Mouse (Mus musculus) hematopoietic stem cell, adult 5-6 weeks (primary cell): ENCODE measurements around the gene Olfr968. TPM values are rescaled to one million over a fixed set of nuclear protein-coding genes. Genes with fewer than 3 reads are reported as not detected.

Experiments
- ATAC-seq, 2 experiments: fragments of 125-278 bp in 1 of 2; replicated peaks in 1 of 2; 2 replicates each; pipeline ENCODE4 v1.8.0; 2016 to 2017; ENCODE audit warnings: inconsistent platforms in 2 of 2, mild to moderate bottlenecking in 2 of 2, moderate number of reproducible peaks in 2 of 2, low read depth in 1 of 2, moderate TSS enrichment in 1 of 2; ENCODE audit not compliant: low FRiP score in 2 of 2, poor library complexity in 2 of 2, severe bottlenecking in 2 of 2, insufficient read depth in 1 of 2, low TSS enrichment in 1 of 2
- total RNA-seq: library from RNA; stranded (forward); fragments of 172-1452, 232-1000 nt; gene quantifications from 2 replicates; pipeline ENCODE4 v1.2.3, GENCODE M21; 2017

Gene Olfr968
- not detected in 2 replicates for total RNA-seq

DNA sequence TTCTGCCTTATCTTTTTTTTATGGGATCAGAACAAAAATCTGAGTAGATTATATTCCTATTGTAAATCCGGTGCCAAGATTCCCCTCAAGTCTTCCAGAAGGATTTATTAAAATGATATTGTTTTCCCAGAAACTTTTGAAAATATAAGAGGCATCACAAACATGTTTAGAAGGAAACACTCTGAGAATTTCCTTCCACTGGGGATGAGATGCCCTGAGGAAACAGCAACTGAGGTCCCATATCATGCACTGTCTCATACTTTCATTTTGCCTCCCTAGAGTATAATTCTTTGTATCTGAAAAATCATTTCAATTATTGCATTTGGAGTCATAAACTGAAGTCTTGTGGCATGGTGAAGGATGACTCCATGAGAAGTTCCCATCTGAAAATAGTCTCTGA is at the start of gene Olfr968:
Gene Olfr968 (minus strand): TSS at position 101 of the 400 bp plus-strand sequence.
- ATAC-seq, result no peak

DNA sequence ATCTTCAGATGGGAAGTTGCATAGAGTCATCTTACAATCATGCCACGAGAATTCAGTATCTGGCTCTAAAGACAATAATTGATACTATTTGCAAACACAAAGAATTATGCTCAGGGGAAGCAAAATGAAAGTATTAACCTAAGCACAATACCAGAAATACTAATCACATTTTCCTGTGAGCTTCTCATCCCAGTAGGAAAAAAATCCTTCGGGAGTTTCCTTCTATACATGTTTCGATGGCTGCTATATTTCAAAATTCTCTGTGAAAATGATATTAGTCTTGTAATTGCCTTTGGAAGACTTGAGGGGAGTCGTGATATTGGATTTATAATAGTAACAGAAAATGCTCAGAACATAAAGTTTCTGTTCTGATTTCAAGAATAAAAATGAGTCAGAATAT is 25.5 kb upstream of the Olfr968 start, which contains the start of gene Olfr970:
Gene Olfr970 (plus strand): TSS at position 301 of the 400 bp plus-strand sequence.
- no peak for ATAC-seq

DNA sequence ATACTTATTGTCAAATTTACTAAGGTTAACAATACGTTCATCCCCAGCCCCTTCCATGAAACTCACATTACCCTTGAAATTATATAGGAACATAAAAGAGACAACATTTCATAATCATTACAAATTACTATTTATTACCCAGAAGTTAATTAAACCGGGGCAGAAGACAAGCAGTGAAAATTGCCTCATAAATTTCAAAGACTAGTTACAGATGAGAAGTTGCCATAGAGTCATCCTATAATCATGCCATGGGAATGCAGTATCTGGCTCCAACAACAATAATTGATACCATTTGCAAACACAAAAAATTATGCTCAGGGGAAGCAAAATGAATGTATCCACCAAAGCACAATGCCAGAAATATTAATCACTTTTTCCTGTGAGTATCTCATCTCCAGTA is 7.5 kb upstream of the Olfr968 start, which contains the start of gene Olfr969:
Gene Olfr969 (plus strand): TSS at position 388 of the 400 bp plus-strand sequence.
- no peak for ATAC-seq

DNA sequence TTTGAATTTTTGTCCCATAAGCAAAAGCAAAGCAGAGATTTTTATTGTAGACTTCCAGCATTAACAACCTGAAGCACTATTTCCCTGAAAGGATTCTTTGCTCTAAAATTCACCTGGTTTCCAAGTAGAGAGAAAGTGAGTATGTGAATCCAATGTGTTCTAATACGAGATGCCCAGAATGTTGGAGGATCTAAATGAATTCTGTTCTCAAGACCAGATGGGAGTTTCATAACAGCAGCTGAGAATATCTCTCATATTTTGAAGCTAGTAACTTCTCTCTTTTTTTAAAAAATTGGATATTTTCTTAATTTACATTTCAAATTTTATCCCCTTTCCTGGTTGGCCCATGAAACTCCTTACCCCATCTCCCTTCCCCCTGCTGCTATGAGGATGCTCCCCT is 36.6 kb downstream of the Olfr968 start:
- no peak for ATAC-seq

DNA sequence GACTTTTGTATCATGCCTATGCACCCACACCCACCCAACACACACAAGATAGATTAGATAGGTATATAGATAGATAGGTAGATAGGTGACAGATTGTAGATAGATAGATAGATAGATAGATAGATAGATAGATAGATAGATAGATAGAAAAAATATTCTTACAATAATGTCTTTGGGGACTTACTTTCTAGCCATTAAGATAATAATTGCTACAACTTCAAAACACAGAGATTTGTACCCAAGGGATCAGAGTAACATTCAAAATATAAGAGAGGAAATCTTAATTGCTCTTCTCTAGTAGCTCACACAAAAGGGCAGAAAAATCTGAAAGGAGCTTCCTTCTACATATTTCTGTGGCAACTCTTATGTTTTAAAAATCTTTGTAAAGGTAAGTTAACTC is 37.1 kb downstream of the Olfr968 start, which contains the start of gene Olfr967:
Gene Olfr967 (plus strand): TSS at position 301 of the 400 bp plus-strand sequence.
- ATAC-seq, result no peak

DNA sequence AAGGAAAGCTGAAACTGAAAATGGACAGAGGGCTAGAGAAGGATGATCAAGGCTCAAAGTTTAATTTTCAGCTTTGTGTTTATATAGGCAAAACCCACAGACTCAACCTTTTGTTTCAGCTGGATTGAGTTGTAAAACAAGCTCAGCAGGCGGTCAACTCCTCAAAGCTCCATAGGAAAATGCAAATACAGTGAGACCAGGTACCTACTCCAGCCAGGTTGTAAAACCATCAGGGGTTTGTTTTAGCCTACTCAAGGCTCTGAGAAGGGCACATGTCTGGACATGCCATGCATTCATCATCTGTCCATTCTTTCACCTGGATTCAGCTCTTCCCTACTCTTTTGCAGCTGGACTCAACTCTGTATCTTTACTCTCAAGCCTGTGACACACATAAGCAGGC is 42.3 kb downstream of the Olfr968 start:
- ATAC-seq, result no peak

DNA sequence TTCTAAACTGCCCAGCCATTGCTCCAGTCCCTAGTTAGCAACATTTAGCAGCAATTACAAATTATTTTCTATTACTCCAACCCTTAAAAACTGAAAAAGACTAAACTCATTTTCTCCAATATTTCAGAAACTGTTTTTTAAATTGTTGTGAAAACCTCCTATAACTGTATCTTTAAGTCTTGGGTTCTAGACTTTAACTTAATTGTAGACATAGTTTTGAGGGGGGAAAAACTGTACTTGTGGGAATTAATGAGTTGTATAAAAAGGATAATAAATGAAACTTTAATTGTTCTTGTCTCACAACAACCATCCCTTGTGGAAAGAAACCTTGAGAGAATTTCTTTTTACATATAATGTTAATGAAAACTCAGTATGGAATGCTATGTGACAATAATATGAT is 52.4 kb downstream of the Olfr968 start, which contains the start of gene Olfr150:
Gene Olfr150 (plus strand): TSS at position 301 of the 400 bp plus-strand sequence.
- no peak for ATAC-seq

Other genes starting within 250 kb of the Olfr968 start
- gene Olfr958, start 229.2 kb downstream of the Olfr968 start, total RNA-seq, result not detected in 2 replicates
- not detected in 2 replicates for gene Olfr959, start 207.7 kb downstream of the Olfr968 start, total RNA-seq
- gene AW551984, start 178.8 kb downstream of the Olfr968 start, total RNA-seq, result not detected in 2 replicates
- not detected in 2 replicates for gene Olfr148, start 172.6 kb downstream of the Olfr968 start, total RNA-seq
- not detected in 2 replicates for gene Olfr960, start 161.9 kb downstream of the Olfr968 start, total RNA-seq
- gene Olfr961, start 138.2 kb downstream of the Olfr968 start, total RNA-seq, result not detected in 2 replicates
- not detected in 2 replicates for gene Olfr963, start 116.0 kb downstream of the Olfr968 start, total RNA-seq
- gene Olfr149, start 76.1 kb downstream of the Olfr968 start, total RNA-seq, result not detected in 2 replicates
- gene Olfr965, start 71.9 kb downstream of the Olfr968 start, total RNA-seq, result not detected in 2 replicates
- not detected in 2 replicates for gene Olfr150, start 52.3 kb downstream of the Olfr968 start, total RNA-seq
- gene Olfr967, start 37.0 kb downstream of the Olfr968 start, total RNA-seq, result not detected in 2 replicates
- not detected in 2 replicates for gene Olfr969, start 7.7 kb upstream of the Olfr968 start, total RNA-seq
- not detected in 2 replicates for gene Olfr970, start 25.6 kb upstream of the Olfr968 start, total RNA-seq
- gene Olfr971, start 53.6 kb upstream of the Olfr968 start, total RNA-seq, result not detected in 2 replicates
- gene Olfr972, start 83.2 kb upstream of the Olfr968 start, total RNA-seq, result not detected in 2 replicates
- not detected in 2 replicates for gene Olfr229, start 124.1 kb upstream of the Olfr968 start, total RNA-seq
- gene Olfr974, start 154.2 kb upstream of the Olfr968 start, total RNA-seq, result not detected in 2 replicates
- not detected in 2 replicates for gene Olfr975, start 168.8 kb upstream of the Olfr968 start, total RNA-seq
- not detected in 2 replicates for gene Olfr976, start 177.9 kb upstream of the Olfr968 start, total RNA-seq
- not detected in 2 replicates for gene Olfr978, start 208.9 kb upstream of the Olfr968 start, total RNA-seq
- gene Olfr979, start 220.2 kb upstream of the Olfr968 start, total RNA-seq, result not detected in 2 replicates
- gene Olfr980, start 226.3 kb upstream of the Olfr968 start, total RNA-seq, result not detected in 2 replicates
- gene Olfr981, start 238.2 kb upstream of the Olfr968 start, total RNA-seq, result not detected in 2 replicates